Mouse (Mus musculus) c-Kit-negative CD71-positive TER-119-positive erythroid progenitor cells, embryonic 14.5 days (primary cell): ENCODE data around the gene Slc22a15.
A peak's percentile ranks its signal among the peaks of the same experiment; 100 is the strongest.

ENCODE experiments used
- DNase-seq: peaks from one replicate; pipeline ENCODE4 v3.0.0-alpha.2; 2013; ENCODE audit warnings: low read depth, low spot score

Gene Slc22a15

GRCm38 (mm10) chr3:101917665-101918064, 6.6 kb downstream of the Slc22a15 start:
- no peak for DNase-seq

- no peak for DNase-seq
Measured at GRCm38 (mm10) chr3:101916525-101916924, 7.7 kb downstream of the Slc22a15 start.

GRCm38 (mm10) chr3:101915048-101915801, 9.0 kb downstream of the Slc22a15 start:
- DNase-seq, result no peak

GRCm38 (mm10) chr3:101914266-101914665, 10.0 kb downstream of the Slc22a15 start:
- no peak for DNase-seq

- no peak for DNase-seq
Measured at GRCm38 (mm10) chr3:101912041-101912440, 12.2 kb downstream of the Slc22a15 start.

- DNase-seq, result no peak
Measured at GRCm38 (mm10) chr3:101907049-101907448, 17.2 kb downstream of the Slc22a15 start.

DNA sequence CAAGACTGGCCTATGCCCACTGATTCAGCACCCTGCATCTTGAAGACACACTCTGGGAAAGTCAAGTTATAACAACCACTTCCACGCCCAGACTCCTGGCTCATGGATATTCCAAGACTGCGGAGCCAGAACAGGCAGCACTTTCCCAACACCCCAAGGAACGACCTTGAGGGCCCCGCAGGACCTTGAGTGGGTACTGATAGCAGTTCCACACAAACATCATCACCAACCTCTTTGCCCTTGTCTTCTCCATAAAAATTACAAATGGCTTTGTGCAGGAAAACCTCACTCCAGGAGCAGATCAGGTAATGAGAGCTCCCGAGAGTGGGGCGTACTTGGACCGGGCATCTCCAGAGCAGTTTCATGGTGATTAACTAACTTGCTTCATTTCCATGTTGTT, 19.5 kb downstream of the Slc22a15 start:
- DNase-seq, result no peak

- no peak for DNase-seq
Measured at GRCm38 (mm10) chr3:101903091-101903490, 21.2 kb downstream of the Slc22a15 start.

DNA sequence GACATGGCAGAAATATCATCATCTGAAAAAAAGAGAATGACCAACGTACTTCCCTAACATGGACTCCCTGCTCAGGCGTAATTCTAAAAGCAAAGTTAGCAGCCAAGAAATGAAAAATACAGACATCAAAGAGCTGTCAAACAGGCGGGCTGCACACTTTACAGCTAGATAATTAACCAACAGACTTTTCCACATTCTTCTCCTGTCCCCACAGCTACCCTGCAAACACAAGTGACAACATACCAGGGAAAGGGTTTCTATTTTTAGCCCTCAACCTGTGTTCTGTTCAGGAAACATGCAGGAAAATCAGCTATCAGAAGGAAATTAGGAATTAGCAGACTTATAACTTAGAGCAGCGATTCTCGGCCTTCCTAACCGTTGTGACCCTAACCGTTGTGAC, 21.9 kb downstream of the Slc22a15 start:
- DNase-seq, result no peak

DNA sequence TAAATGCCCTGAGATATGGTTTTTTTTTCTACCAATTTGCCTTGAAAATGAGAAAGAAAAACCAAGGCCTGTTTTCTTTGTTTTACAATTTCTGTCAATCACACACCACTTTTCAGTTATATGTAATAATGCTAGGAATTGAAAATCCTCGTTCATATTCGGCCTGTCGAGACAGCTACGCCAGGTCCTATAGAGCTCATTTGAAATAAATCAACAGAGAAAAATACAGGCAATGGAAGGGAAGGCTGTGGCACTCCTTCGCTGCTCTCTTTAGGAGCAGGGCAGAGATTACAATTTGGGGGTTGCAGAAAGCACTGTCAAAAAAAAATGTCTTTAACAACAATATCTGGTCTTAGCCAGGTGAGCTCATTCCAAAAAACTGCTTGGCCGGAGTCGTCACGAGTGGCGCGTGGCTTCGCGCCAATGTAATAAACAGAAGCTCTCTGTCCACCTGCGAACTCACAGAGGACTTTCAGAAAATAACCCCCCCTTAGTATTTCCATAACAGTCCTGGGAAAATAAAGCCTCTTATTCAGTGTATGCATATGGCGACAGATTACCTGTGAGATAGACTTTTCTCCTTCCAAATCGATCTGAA, 26.8 kb downstream of the Slc22a15 start:
- no peak for DNase-seq

DNA sequence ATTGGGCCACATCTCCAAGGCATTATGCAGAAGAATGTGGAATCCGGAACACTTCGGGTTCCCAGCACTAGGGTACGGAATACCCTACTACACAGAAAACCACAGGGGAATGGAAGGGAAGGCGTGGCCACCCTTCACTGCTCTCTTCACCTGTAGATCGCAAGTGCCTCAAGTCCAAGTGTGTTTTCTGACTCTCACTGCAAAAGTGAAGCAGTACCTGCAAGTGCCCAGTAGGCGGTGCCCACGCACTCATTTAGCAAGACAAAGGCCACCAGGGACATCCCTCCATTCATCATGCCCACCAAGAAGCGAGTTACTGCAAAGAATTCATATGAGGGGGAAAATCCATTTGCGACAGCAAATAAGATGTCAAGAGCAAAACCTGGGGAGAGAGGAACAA, 27.4 kb downstream of the Slc22a15 start:
- DNase-seq, result peak; percentile 12

DNA sequence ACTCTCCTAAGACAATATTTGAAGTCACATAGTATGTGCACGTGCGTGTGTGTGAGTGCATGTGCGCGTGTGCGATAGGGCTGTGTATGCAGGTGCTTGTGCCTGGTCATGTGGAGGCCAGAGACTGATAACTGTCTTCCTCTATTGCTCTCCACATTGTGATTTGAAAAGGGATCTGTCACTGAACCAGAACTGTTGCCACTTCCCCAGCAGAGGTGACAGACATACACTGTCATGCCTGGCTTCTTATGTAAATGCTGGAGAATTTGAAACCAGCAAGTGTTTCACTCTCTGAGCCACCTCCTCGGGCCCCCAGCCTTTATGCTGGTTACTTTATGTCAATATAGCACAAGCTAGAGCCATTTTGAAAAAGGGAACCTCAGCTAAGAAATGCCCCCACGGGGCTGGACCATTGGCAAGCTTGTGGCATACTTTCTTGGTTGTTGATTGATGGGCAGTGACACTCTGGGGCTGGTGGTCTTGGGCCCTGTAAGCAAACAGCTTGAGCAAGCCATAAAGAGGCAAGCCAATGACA, 28.8 kb downstream of the Slc22a15 start:
- DNase-seq, result no peak

DNA sequence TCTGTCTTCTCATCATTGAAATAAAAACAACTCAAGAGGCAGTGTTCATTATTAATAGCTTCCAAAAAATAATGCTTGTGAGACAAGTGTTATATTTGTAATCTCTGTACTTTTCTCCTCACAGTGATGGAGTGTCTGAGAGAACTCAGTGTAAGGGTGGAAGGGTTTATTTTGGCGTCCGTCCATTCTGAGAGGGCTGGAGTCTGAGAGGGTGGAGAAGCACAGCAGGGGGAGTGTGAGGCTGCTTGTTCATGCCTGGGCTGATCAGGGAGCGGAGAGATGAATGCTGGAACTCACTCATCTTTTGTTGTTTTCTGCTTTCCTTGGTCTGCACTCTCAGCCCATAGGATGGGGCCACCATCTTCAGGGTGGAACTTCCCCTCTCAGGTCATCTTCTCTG, 38.7 kb downstream of the Slc22a15 start:
- DNase-seq, result no peak

DNA sequence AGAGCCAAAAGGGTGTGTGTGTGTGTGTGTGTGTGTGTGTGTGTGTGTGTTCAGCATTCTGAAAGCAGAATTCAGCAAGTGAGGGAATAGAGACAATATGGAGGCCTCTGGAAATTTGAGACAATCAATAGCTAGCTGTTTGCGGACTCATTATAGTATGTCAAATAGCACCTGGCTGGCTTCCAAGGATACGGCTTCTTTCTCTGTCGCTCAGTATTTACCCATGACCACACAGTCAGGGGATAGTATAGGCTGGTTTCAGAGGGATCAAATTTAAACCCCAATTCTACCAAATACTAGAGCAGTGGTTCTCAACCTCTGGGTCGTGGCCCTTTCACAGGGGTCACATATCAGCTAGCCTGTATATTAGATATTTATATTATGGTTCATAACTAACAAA, 39.2 kb downstream of the Slc22a15 start:
- DNase-seq, result no peak

GRCm38 (mm10) chr3:101883902-101884301, 40.4 kb downstream of the Slc22a15 start:
- DNase-seq, result no peak

DNA sequence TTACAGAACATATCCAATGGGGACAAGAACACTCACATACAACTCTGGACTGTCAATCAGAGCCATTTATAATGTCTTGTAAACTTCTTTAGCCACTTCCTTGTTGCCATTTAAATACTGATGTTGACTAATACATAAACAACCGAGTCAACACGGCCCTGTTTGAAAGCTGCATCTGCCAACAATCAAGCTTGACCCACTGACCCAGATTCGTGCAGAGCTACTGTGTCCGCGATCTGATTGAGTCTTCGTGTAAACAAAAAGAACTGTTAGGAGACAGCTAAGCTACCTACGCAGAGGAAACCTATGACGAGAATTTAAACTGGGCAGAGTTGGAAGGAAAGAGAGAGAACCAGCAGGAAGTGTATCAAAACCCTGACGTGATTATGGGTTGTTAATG, 42.5 kb downstream of the Slc22a15 start:
- no peak for DNase-seq

- DNase-seq, result no peak
Measured at GRCm38 (mm10) chr3:101880818-101881217, 43.4 kb downstream of the Slc22a15 start.

GRCm38 (mm10) chr3:101878136-101878535, 46.1 kb downstream of the Slc22a15 start:
- DNase-seq, result no peak

DNA sequence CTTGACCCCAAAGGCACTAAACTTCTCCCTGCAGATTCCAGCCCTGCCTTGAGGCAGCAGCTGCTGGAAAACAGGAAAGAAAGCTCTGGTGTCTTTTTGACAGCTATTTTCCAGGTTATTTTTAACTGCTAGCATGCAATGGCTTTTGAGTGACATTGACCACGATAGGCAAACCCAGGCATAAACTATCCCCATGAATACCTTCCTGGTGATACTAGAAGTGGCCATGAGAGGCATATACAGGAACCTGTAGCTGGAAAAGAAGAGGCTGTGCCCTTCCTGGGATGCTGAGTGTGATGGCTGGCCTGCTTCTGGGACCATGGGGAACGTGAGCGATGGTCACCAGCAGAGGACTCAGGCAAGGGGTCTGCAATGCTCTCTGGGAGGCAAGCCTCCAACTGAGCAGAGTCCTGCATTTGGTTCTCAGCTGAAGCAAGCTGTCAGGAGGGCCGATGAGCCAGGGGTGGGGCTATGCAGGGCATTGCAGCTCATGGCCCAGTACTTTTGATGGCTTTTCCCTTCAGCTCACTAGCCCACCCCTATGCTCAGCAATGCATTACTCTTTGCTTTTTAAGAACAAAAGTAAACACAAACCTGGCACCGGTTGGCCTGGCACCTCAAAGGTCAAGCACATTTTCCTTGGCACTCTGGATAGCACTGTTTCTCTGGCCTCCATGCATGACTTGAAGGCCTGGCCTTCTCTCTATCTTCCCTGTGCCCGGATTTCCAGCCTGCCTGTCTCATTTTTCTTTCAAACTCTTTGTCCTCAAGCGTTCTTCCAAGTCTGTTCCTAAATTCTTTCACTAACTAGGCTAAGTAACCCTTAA, 47.6 kb downstream of the Slc22a15 start:
- no peak for DNase-seq

- DNase-seq, result no peak
Measured at GRCm38 (mm10) chr3:101875258-101875920, 48.9 kb downstream of the Slc22a15 start.

DNA sequence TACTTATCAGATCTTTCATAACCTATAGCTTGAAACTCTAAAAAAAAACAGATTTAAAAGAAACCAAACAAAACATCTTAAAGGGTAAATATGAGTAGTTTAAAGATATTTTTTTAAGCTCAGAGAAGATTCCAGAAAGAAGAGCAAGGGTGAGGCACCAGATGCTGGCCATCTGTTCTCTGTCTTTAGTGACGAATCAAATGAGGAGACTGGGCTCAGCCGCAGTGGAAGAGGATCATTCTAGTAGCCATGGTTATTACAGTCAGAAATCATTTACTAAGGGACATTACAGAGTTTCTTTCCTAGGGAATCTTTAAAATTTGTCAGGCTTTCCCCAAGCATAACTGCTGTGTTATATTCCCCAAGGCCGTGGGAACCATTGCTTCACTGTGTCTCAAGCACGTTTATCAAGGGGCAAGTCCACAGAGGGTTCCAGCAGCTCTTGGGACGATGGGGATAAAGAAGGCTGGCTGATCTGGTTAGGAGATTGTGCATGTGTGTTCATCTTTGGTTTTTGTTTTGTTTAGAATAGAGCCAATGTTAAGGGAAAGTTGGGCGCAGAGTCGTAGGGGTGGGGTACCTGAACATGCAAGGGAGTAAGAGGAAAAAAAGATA, 51.1 kb downstream of the Slc22a15 start:
- DNase-seq, result no peak
